ENCODE assay signal across 1 mouse cellular context in the genomic region with DNA sequence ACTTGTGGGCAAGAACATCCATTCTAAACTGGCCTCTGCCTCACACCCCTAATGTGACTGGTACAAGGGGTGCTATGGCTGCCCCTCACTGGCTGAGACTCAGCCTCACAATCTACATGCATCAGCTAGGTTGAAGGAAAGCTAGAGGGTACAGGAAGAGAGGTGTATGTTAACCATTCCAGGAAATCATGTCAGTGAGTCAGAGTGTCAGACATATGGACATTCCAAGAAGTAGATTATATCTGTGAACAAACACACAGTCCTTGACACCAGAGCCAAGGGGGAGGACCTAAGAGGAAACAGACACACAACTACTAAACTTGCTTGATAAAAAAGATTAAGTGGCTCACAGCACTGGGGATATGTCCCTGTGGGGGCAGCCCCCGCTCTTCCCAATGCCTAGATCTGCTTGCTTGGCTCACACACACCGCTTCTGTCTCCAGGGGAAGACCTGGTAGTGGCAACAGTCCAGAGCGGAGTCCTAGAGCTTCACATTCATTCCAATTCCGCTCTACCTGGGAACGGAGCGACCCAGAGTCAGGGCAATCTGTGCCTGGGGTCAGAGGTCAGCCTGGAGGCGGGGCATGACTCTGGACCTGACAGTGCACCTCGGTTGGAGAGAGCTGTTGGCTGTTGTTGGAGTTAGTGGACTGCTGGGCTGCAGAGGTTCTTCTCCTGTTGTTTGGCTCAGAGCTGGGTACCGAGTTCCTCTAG.
TF ChIP-seq lines count a peak whose summit lies in the region.

No protein-coding gene starts in this region.

TF ChIP-seq in ES-E14, 5 proteins besides CTCF, POLR2A, EP300 and RAD21:
- TF ChIP-seq ZC3H11A (IDR thresholded peaks at IDR 0.05; ENCODE audit: borderline replicate concordance, low read depth, low read length) (no peak), HCFC1 (IDR thresholded peaks at IDR 0.05; ENCODE audit: borderline replicate concordance, insufficient read depth, low read length) (no peak), MAFK (IDR thresholded peaks at IDR 0.05; ENCODE audit: insufficient read depth, low read depth, low read length) (no peak), CHD2 (IDR thresholded peaks at IDR 0.05; ENCODE audit: low read depth, low read length) (no peak), ZNF384 (IDR thresholded peaks at IDR 0.05; ENCODE audit: low read depth, low read length) (no peak)
